Mouse (Mus musculus): Measurements from ENCODE around the gene Sdhaf4.
"Not testable (repeated sequence)": the region's sequence is repeated elsewhere in the genome, so short reads cannot be mapped to it uniquely, and the experiment has no call there.

Sdhaf4 gene

GRCm38 (mm10) chr1:24005070-24005804, at the start of gene Sdhaf4:
Sdhaf4 (minus strand) TSS chr1:24005656.
- peak; percentile 82 for DNase-seq (ENCODE audit: low read depth, low spot score)

GRCm38 (mm10) chr1:24046730-24047510, 41.5 kb upstream of the Sdhaf4 start:
- DNase-seq (ENCODE audit: low read depth, low spot score), result no peak

GRCm38 (mm10) chr1:24045627-24046026, 40.2 kb upstream of the Sdhaf4 start:
- no peak for DNase-seq (ENCODE audit: low read depth, low spot score)

- no peak for DNase-seq (ENCODE audit: low read depth, low spot score)
These were observed 37.6 kb upstream of the Sdhaf4 start for GRCm38 (mm10) chr1:24043007-24043406.

- DNase-seq (ENCODE audit: low read depth, low spot score), result no peak
These were observed 28.4 kb upstream of the Sdhaf4 start for GRCm38 (mm10) chr1:24033759-24034423.

GRCm38 (mm10) chr1:24010821-24011220, 5.4 kb upstream of the Sdhaf4 start:
- DNase-seq (ENCODE audit: low read depth, low spot score), result no peak

GRCm38 (mm10) chr1:24010016-24010415, 4.6 kb upstream of the Sdhaf4 start:
- no peak for DNase-seq (ENCODE audit: low read depth, low spot score)

GRCm38 (mm10) chr1:24007621-24008020, 2.2 kb upstream of the Sdhaf4 start:
- DNase-seq (ENCODE audit: low read depth, low spot score), result no peak

GRCm38 (mm10) chr1:23999318-23999717, 6.1 kb downstream of the Sdhaf4 start:
- no peak for DNase-seq (ENCODE audit: low read depth, low spot score)

GRCm38 (mm10) chr1:23998866-23999265, 6.6 kb downstream of the Sdhaf4 start:
- no peak for DNase-seq (ENCODE audit: low read depth, low spot score)

GRCm38 (mm10) chr1:23998120-23998810, 7.2 kb downstream of the Sdhaf4 start:
- no peak for DNase-seq (ENCODE audit: low read depth, low spot score)

- no peak for DNase-seq (ENCODE audit: low read depth, low spot score)
These were observed 8.0 kb downstream of the Sdhaf4 start for GRCm38 (mm10) chr1:23997493-23997892.

GRCm38 (mm10) chr1:23995420-23995819, 10.0 kb downstream of the Sdhaf4 start:
- DNase-seq (ENCODE audit: low read depth, low spot score), result no peak

GRCm38 (mm10) chr1:23983118-23983517, 22.3 kb downstream of the Sdhaf4 start:
- DNase-seq (ENCODE audit: low read depth, low spot score), result no peak

- DNase-seq (ENCODE audit: low read depth, low spot score), result no peak
These were observed 27.2 kb downstream of the Sdhaf4 start for GRCm38 (mm10) chr1:23978281-23978680.

GRCm38 (mm10) chr1:23971159-23971558, 34.3 kb downstream of the Sdhaf4 start:
- not testable (repeated sequence) for DNase-seq (ENCODE audit: low read depth, low spot score)

GRCm38 (mm10) chr1:23968027-23968725, 37.3 kb downstream of the Sdhaf4 start:
- DNase-seq (ENCODE audit: low read depth, low spot score), result no peak

- no peak for DNase-seq (ENCODE audit: low read depth, low spot score)
These were observed 39.2 kb downstream of the Sdhaf4 start for GRCm38 (mm10) chr1:23966226-23966625.

- DNase-seq (ENCODE audit: low read depth, low spot score), result no peak
These were observed 46.1 kb downstream of the Sdhaf4 start for GRCm38 (mm10) chr1:23959415-23959732.

GRCm38 (mm10) chr1:23958668-23959414, 46.6 kb downstream of the Sdhaf4 start:
- no peak for DNase-seq (ENCODE audit: low read depth, low spot score)

- no peak for DNase-seq (ENCODE audit: low read depth, low spot score)
These were observed 47.4 kb downstream of the Sdhaf4 start for GRCm38 (mm10) chr1:23958101-23958500.
